Mouse (Mus musculus): Measurements from ENCODE around the gene Psmd8. TPM values are rescaled to one million over a fixed set of nuclear protein-coding genes. Genes with fewer than 3 reads are reported as not detected.
"Not testable (repeated sequence)": the region's sequence is repeated elsewhere in the genome, so short reads cannot be mapped to it uniquely, and the experiment has no call there.

Gene Psmd8
- polyA plus RNA-seq, 1 experiment from 2014 or later, result 326 TPM

DNA sequence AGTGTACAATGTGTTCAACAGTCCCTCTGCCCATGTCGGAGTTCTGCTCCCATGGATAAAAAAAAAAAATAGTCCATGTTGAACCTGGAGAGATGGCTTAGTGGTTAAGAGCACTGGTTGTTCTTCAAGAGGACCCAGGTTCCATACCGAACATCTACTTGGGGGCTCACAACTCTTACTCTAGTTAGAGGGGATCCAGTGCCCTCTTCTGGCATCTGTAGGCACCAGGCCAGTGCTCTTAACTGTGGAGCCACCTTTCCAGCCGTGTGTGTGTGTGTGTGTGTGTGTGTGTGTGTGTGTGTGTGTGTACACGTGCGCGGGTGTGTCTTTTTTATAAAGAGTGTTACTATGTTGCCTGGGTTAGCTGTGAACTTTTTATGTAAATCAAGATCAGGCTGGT is 22.1 kb upstream of the Psmd8 start:
- ATAC-seq (ENCODE audit: low FRiP score, low read depth), result no peak
- no peaks in the 10 kb centered on the region for H3K9me3 ChIP-seq
- no peaks in the 10 kb centered on the region for H3K4me1 ChIP-seq
- 87% methylated on average over 6 of the region's 6 CpGs for WGBS
- no peak overlapping the region for H3K4me2 ChIP-seq (replicated peaks)
- no peak overlapping the region for H3K9ac ChIP-seq
- H3K27me3 ChIP-seq (replicated peaks), result no peaks in the 10 kb centered on the region
- no peak overlapping the region for H3K4me3 ChIP-seq
- no peak overlapping the region for H3K27ac ChIP-seq
- no peaks in the 10 kb centered on the region for H3K36me3 ChIP-seq

DNA sequence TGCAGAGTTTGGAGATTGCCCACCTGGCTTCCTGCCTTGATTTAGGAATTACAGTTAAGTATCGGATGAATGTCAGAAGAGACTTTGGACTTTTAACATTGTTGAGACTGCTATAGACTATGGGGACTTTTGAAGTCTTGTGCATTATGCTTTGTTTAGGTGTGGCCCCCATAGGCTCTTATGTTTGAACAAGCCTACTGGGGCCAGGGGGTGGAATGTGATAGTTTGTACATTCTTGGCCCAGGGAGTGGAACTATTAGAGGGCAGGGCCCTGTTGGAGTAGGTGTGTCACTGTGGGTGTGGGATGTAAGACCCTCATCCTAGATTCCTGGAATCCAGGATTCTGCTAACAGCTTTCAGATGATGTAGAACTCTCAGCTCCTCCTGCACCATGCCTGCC is 13.7 kb upstream of the Psmd8 start:
- not testable (repeated sequence) for ATAC-seq (ENCODE audit: low FRiP score, low read depth); H3K9ac ChIP-seq; H3K4me2 ChIP-seq (replicated peaks); H3K4me3 ChIP-seq; H3K27me3 ChIP-seq (replicated peaks); H3K36me3 ChIP-seq; H3K4me1 ChIP-seq; H3K9me3 ChIP-seq; H3K27ac ChIP-seq
- WGBS, result 96% methylated on average over 1 of the region's 1 CpGs

DNA sequence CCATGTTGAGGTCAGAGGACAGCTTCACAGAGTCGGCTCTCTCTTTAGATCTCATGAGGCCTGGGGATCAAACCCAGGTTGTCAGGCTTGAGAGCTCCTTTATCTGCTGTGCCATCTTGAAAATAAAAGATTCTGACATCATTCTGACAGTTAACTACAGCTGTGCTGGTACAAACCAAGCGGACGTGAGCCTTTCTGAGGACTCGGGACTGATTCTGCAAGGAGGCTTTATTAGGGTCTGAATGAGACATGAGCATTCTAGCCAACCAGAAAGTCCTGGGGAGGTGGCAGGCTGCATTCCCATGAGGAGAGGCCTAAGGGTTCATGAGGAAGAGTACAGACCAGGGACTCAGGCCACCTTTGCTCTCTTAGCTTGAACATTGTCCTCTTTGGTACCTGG is 822 bp upstream of the Psmd8 start:
- peak overlapping the region; percentile 86; the same call in 1 of the 2 replicates for H3K4me2 ChIP-seq (replicated peaks)
- H3K9ac ChIP-seq; ATAC-seq (ENCODE audit: low FRiP score, low read depth); H3K9me3 ChIP-seq; H3K27me3 ChIP-seq (replicated peaks); H3K36me3 ChIP-seq; H3K27ac ChIP-seq; H3K4me3 ChIP-seq: not testable (repeated sequence)
- H3K4me1 ChIP-seq, result peaks cover 14% of the 10 kb centered on the region
- WGBS, result 90% methylated on average over 4 of the region's 4 CpGs

DNA sequence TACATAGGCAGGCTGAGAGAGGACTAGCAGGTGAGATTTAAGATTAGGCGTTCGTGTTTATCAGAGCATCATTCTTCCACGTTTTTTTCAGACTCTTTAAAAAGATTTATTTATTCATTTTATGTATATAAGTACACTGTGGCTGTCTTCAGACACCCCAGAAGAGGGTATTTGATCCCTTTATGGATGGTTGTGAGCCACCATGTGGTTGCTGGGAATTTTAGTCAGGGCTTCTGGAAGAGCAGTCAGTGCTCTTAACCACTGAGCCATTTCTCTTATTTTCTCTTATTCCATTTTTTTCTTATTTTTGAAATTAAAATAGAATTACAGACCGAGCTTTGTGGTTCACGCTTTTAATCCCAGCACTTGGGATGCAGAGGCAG is 344 bp upstream of the Psmd8 start:
- H3K27me3 ChIP-seq (replicated peaks), result no peaks in the 10 kb centered on the region
- ATAC-seq (ENCODE audit: low FRiP score, low read depth), result peak; percentile 49
- H3K9ac ChIP-seq, result no peak overlapping the region
- H3K36me3 ChIP-seq, result peaks cover 13% of the 10 kb centered on the region
- peak overlapping the region; percentile 13 for H3K4me3 ChIP-seq
- no peaks in the 10 kb centered on the region for H3K9me3 ChIP-seq
- WGBS, result 45% methylated on average over 5 of the region's 5 CpGs
- H3K4me2 ChIP-seq (replicated peaks), result peak overlapping the region; percentile 86
- peaks cover 14% of the 10 kb centered on the region for H3K4me1 ChIP-seq
- H3K27ac ChIP-seq, result no peak overlapping the region

DNA sequence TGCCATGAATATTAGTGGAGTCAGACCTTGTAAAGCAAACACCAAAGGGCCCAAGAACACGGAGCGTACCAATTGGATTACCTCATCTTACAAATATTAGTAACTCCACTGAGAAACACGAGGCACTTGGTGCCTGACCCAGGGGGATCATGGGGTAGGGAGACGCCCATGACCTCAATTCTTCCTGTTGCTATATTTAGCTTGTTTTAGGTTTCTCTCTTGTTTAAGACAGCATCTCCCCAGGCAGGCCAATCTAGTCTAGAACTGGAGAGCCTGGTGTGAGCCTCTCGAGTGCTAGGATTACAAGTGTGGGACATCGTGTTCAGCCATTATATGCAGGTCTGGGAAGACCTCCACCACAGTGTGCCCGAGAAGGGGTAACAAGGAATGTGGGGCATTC is 1.2 kb downstream of the Psmd8 start:
- Histone ChIP-seq H3K4me3 (peak overlapping the region; percentile 64), H3K27me3 (replicated peaks) (peaks cover 8% of the 10 kb centered on the region), H3K36me3 (peaks cover 28% of the 10 kb centered on the region), H3K9ac (peak overlapping the region; percentile 78), H3K4me2 (replicated peaks) (peak overlapping the region; percentile 86), H3K9me3 (no peaks in the 10 kb centered on the region), H3K4me1 (peaks cover 14% of the 10 kb centered on the region), H3K27ac (no peak overlapping the region)
- no peak for ATAC-seq (ENCODE audit: low FRiP score, low read depth)
- WGBS, result 67% methylated on average over 7 of the region's 7 CpGs

DNA sequence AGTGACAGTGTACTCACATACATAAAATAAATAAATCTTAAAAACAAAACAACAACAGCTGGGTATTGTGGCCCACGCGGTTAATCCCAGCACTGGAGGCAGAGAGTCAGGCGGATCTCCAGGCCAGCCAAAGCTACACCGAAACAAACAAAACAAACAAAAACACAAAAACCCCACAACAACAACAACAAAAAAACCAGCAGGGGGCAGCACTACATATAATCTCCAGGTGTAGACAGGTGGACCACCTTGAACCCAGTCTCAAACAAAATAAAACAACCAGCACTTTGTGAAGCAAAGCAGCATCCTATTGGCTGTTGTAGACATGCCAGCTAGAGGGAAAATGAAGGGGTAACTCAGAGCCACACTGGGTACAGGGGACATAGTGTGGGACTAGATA is 2.4 kb downstream of the Psmd8 start:
- H3K4me2 ChIP-seq (replicated peaks), result no peak overlapping the region

DNA sequence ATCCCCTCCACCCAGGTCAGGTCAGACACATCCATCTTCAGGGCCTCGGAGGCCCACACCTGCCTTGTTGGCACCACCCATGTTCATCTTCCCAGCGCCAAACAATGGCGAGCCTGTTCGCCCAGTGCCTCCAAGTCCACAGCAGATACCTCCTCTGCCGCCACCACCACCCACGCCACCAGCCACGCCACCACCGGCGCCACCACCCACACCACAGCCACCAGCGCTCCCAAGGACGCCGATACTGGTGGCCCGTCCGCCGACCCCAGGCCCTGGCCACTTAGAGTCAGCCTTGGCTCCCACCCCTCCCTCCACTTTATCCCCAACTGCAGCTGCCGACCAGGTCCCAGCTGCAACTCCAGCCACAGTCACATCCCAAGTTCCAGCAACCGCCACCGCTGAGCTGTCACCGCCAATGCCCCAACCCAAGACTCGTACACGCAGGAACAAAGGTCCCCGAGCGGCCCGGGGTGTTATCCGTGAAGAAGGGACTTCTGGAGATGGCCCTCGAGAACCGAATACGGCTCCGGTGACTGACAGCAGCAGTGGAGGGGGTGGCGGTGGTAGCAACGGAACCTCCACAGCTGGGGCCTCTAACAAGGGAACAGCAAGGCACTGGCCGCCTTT is 8.0 kb downstream of the Psmd8 start:
- Histone ChIP-seq H3K4me3 (no peak overlapping the region), H3K9me3 (no peaks in the 10 kb centered on the region), H3K36me3 (peaks cover 43% of the 10 kb centered on the region), H3K9ac (no peak overlapping the region), H3K4me1 (peaks cover 47% of the 10 kb centered on the region), H3K27ac (no peak overlapping the region), H3K27me3 (replicated peaks) (peaks cover 48% of the 10 kb centered on the region), H3K4me2 (replicated peaks) (peak overlapping the region; percentile 68)
- ATAC-seq (ENCODE audit: low FRiP score, low read depth), result no peak
- 33% methylated on average over 32 of the region's 32 CpGs for WGBS

More for the DNA sequence above, 2.4 kb downstream of the Psmd8 start:
- peaks cover 17% of the 10 kb centered on the region for H3K4me1 ChIP-seq
- H3K27ac ChIP-seq, result no peak overlapping the region
- ATAC-seq (ENCODE audit: low FRiP score, low read depth), result no peak
- H3K27me3 ChIP-seq (replicated peaks), result peaks cover 20% of the 10 kb centered on the region
- H3K9ac ChIP-seq, result no peak overlapping the region
- 91% methylated on average over 4 of the region's 4 CpGs for WGBS
- no peak overlapping the region for H3K4me3 ChIP-seq
- H3K36me3 ChIP-seq, result peaks cover 40% of the 10 kb centered on the region
- H3K9me3 ChIP-seq, result no peaks in the 10 kb centered on the region

DNA sequence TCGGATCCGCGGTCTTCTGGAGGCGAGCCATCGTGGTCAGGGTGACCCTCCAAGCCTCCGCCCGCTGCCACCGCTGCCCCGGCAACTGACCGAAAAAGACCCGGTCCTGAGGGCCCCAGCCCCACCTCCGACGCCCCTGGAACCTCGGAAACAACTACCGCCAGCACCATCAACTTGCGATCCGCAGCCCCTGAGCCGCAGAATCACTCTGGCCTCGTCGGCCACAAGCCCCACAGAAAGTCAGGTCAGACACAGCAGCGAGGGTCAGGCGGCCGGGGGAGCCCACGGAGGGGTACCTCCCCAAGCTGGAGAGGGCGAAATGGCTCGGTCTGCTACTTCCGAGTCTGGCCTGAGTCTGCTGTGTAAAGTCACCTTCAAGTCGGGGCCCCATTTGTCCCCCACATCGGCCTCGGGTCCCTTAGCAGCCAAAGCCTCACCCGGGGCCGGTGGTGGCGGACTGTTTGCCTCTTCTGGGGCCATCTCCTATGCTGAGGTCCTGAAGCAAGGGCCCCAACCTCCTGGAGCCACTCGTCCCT is 8.9 kb downstream of the Psmd8 start:
- Histone ChIP-seq H3K27me3 (replicated peaks) (peaks cover 49% of the 10 kb centered on the region), H3K36me3 (peaks cover 38% of the 10 kb centered on the region), H3K27ac (no peak overlapping the region), H3K4me2 (replicated peaks) (peak overlapping the region; percentile 68), H3K9me3 (no peaks in the 10 kb centered on the region), H3K4me3 (peak overlapping the region; percentile 20), H3K4me1 (peaks cover 47% of the 10 kb centered on the region), H3K9ac (peak overlapping the region; percentile 43)
- no peak for ATAC-seq (ENCODE audit: low FRiP score, low read depth)
- WGBS, result 7% methylated on average over 34 of the region's 34 CpGs

DNA sequence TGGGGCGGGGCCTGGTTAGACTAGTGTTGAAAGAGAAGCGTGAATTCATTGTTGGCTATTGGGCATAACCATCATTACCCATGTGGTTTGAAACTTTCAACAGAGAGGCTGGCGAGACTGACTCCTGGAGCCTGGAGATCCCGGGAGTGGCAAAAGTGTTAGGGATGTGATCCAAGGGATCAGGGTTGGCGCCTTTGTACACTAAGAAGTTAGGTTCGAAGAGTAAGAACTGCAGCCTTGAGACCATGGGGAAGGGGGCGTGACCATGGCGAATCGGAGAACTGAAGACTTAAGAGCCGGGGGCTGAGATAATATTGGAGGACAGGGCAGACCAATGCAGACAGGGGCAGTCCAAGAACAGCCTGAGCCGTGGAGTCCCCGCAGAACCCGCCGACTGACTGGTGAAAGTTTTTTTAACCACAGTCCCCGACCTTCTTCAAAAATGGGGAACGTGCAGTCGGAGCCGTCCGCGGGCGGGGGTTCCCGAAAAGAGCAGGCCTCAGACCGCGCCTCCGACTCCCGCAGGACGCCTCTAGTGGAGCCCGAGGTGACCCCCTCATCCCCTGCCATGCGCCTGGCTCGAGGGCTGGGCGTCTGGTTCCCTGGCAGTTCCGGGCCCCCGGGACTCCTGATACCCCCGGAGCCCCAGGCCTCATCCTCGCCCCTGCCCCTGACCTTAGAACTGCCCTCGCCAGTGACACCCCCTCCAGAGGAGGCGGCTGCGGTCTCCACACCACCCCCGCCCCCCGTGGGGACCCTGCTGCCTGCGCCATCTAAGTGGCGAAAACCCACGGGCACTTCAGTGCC is 9.5 kb downstream of the Psmd8 start:
- ATAC-seq (ENCODE audit: low FRiP score, low read depth), result no peak
- H3K4me3 ChIP-seq, result peak overlapping the region; percentile 66
- H3K4me1 ChIP-seq, result peaks cover 47% of the 10 kb centered on the region

DNA sequence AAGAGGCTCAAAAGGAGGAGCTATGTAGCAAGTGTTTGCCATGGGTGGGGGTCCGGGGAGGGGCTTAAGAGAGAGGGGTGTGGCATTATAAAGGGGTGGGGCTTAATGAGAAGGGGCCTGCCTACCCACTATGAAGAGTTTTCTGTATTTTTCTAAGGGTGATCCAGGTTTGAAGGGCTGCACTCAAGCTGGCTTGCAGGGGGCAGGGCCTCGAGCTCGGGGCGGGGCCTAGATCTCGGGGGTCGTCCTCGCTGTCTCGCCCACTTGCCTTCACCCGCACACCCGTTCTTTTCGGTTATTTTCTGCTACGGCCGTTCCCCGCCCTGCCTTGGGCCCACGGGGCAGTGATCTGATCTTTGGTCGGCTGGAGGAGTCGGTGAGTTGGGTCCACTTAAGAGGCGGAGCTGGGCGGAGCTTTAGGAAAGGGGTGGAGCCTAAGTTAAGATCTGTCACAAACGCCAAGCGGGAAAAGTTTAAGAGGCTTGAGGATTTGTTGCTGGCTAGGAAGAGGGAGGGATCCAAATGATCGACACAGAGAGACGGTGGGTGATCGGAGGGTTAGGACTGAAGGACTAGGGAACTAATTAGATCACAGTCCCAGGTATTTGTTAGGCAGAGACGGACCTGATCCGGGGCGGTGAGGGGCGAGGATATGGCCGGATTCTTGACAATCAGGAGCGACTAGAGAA is 10.3 kb downstream of the Psmd8 start, which contains the start of the genes Ggn and Spred3:
TSS of gene Ggn (plus strand) at position 145 of the 689 bp plus-strand sequence.
TSS of gene Spred3 (minus strand) at position 346 of the 689 bp plus-strand sequence.
- Histone ChIP-seq H3K4me3 (peak within 1 kb of the TSS; percentile 66), H3K27ac (peak within 1 kb of the TSS; percentile 47), H3K9ac (peak within 1 kb of the TSS; percentile 68), H3K4me2 (replicated peaks) (peak within 1 kb of the TSS; percentile 68), H3K27me3 (replicated peaks) (peaks cover 49% of the 10 kb centered on the region), H3K36me3 (peaks cover 26% of the 10 kb centered on the region), H3K9me3 (no peaks in the 10 kb centered on the region), H3K4me1 (peaks cover 47% of the 10 kb centered on the region)
- peak; percentile 51 for ATAC-seq (ENCODE audit: low FRiP score, low read depth)
- under 1% methylated on average over 30 of the region's 30 CpGs for WGBS

More for the DNA sequence above, 9.5 kb downstream of the Psmd8 start:
- WGBS, result 2% methylated on average over 43 of the region's 43 CpGs
- H3K36me3 ChIP-seq, result peaks cover 31% of the 10 kb centered on the region
- H3K27me3 ChIP-seq (replicated peaks), result peaks cover 49% of the 10 kb centered on the region
- H3K4me2 ChIP-seq (replicated peaks), result peak overlapping the region; percentile 68
- peak overlapping the region; percentile 43 for H3K9ac ChIP-seq
- no peak overlapping the region for H3K27ac ChIP-seq
- no peaks in the 10 kb centered on the region for H3K9me3 ChIP-seq

DNA sequence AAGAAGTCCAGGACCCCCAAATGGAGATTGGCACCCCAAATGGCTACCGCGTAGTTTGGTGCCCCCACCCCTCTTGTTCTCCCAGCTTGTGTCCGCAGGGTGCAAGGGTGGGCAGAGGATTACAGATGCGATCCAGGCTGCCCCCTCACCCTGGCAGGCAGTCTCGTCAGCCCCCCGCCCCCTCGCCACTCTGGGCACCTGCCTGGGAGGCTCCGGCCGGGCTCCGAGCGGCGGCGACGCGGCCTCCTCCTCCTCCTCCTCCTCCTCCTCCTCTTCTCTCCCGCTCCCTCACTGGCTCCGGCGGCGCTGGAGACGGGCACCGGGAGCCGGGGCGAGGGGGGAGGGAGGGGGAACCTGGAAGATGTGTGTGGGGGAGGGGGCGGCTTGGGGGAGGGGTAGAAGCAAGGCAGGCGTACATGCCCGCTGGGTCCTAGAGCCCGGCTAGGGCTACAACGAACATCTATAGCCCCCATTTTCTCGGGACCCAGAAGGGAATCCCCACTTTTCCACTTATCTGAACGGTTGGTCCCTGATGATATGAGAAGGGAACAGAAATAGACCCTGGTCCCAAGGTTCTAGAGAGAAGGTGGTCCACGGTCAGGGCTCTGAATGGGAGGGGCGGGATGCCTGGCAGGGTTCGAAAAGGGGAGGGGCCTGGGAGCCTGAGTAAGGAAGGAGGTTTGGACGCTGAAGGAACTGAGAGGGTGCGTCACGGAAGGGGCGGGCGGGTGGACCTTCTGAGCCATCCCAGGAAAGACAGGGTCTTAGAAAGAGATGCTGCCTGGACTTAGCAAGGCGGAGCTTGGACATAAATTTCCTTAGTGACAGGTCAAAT is 11.1 kb downstream of the Psmd8 start:
- under 1% methylated on average over 26 of the region's 39 CpGs for WGBS
- Histone ChIP-seq H3K4me3 (peak overlapping the region; percentile 66), H3K9ac (peak overlapping the region; percentile 68), H3K27me3 (replicated peaks) (peaks cover 42% of the 10 kb centered on the region), H3K9me3 (no peaks in the 10 kb centered on the region), H3K36me3 (peaks cover 18% of the 10 kb centered on the region), H3K27ac (peak overlapping the region; percentile 47), H3K4me2 (replicated peaks) (peak overlapping the region; percentile 68), H3K4me1 (peaks cover 47% of the 10 kb centered on the region)
- peak; percentile 77 for ATAC-seq (ENCODE audit: low FRiP score, low read depth)

Data from neural tube, embryonic 12.5 days (tissue).